Mouse (Mus musculus) erythroid progenitor cell, adult 5-6 weeks (primary cell): ENCODE data around the gene Bend3. TPM values are rescaled to one million over a fixed set of nuclear protein-coding genes. Genes with fewer than 3 reads are reported as not detected.

Source experiments
- ATAC-seq: replicated peaks from 2 replicates; pipeline ENCODE4 v1.8.0; 2016; ENCODE audit warnings: moderate number of reproducible peaks, mild to moderate bottlenecking, moderate TSS enrichment, inconsistent platforms; ENCODE audit not compliant: poor library complexity, low FRiP score, severe bottlenecking
- total RNA-seq, 2 experiments: library from RNA; stranded (forward) in 1 of 2; stranded (reverse) in 1 of 2; fragments of 150-400 nt in 1 of 2; fragments of 186-747, 209-891 nt in 1 of 2; gene quantifications; 2 replicates each; pipeline versions ENCODE4 v1.2.3 to v1.2.4; 2015 to 2017; ENCODE audit warnings: low replicate concordance in 2 of 2

The Bend3 gene
- total RNA-seq (2015; ENCODE audit: low replicate concordance) (0.42 and 5.4 TPM in 2 replicates), total RNA-seq (2017; ENCODE audit: low replicate concordance) (0.13 and 2.6 TPM in 2 replicates)

DNA sequence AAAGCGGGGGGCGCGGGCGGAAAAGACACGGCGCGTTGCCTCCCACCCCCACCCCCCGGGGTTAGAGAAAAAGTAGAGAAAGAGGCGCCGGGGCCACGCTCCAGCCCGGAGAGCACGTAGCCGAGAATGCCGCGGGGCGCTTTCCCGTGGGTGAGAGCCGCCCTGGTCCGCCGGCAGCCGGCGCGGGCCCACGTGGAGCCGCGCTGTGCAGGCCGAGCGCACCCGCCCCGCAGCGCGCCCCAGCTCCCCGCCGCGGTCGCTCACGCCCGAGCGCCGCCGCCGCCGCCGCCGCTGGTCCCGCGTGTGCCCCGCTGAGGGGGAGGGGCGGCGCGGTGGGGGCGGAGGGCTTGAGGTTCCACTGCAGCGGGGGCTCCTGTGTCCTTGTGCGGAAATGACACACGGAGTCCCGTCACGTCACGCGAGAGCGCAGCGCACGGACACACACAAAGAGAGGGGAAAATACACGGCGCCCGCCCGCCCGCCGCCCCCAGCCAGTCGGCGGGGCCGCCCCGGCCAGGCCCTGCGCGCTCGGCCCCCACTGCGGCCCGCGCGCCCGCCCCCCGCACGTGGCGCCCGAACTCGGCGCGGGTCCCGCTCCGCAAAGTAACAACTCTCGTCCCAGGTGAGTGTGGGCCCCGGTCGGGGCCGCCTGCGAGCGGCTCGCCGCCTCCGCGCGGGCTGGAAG lies at the start of gene Bend3:
Gene Bend3 (plus strand): TSS at position 81 of the 685 bp plus-strand sequence.
- ATAC-seq: no peak

DNA sequence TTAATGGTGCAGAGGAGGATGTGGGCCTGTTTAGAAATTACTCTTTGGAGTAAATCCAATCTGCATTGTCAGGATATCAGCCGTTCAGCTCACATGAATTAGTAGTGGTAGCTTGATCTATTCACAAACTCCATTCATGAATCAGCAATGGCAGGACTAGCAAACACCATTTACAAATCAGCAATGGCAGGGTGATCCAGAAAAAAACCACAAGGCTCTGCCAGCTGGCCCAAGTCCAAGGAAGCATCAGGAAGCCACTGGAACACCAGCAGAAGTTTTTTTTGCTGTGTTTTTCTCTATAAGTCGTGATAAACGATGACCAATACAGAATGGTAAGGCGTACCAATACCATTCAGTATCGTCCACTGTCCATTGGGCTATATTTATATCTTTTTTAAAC lies 48.0 kb upstream of the Bend3 start:
- ATAC-seq: no peak

DNA sequence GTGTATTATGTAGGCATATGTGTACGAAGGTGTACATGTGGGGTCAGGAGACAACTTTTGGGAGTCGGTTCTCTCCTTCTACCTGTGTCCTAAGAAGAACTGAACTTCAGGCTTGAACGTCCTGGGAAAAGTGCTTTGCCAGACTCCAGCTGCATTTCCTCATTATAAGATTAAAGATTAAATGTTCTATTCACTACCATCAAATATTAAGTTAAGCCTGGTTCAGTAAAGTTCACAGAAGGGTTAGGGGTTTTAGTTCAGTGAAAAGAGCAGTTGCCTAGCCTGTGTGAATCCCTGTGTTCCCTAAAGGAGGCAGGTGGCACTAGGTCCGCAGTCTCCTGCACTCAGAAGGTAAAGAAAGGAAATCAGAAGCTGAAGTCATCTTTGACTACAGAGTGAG lies 44.3 kb upstream of the Bend3 start:
- ATAC-seq: no peak

DNA sequence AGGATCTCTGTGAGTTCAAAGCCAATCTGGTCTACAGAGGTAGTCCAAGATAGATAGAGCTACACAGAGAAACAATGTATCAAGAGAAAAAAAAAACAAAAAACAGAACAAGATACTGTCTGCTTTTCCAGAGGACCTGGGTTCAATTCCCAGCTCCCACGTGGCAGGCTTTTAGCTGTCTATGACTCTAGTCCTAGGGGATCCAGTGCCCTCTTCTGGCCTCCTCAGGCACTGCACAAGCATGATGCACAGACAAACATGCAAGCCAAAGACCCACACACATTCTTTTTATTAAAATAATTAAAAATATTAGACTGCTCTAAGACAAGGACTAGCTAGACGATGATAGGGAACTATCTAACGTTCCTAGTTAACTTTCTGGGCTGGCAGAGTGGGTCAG lies 42.9 kb upstream of the Bend3 start:
- ATAC-seq: no peak

DNA sequence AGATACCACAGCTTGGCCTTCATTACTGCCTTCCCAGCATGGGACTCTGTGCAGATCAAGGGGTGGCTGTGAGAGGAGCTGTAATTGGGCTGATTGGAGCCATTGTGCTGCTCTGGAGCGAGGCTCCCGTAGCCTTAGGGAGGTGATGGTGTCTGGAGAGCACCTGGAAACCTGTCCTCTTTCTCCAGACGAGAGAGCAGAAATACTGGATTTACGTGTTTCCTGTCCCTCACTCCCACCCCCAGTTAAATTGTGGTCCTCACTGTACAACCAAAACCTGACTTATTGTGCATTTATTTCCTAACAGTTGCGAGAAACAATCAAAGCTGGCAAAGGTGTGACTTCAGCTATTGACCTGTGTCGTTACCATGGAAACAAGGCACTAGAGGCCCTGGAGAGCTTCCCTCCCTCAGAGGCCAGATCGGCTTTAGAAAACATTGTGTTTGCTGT lies 39.1 kb upstream of the Bend3 start:
- no peak for ATAC-seq

DNA sequence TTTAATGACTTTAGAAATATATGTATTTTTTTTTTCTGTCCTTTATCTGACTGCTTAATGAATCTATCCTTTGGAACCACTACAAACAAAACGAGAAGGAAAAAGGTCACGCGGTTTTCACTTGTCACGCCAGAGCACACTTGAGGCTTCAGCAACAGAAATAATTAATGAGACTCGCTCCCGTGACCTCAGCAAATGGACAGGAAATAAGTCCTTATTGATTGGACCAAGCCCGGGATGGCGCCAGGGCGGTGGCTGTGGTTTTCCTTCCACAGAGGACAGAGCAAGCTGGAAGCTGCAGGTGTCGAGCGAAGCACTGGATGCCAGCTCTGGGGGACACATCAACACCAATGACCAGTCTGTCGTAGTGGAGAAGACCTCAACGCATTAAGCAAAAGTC lies 38.6 kb upstream of the Bend3 start:
- ATAC-seq: no peak

DNA sequence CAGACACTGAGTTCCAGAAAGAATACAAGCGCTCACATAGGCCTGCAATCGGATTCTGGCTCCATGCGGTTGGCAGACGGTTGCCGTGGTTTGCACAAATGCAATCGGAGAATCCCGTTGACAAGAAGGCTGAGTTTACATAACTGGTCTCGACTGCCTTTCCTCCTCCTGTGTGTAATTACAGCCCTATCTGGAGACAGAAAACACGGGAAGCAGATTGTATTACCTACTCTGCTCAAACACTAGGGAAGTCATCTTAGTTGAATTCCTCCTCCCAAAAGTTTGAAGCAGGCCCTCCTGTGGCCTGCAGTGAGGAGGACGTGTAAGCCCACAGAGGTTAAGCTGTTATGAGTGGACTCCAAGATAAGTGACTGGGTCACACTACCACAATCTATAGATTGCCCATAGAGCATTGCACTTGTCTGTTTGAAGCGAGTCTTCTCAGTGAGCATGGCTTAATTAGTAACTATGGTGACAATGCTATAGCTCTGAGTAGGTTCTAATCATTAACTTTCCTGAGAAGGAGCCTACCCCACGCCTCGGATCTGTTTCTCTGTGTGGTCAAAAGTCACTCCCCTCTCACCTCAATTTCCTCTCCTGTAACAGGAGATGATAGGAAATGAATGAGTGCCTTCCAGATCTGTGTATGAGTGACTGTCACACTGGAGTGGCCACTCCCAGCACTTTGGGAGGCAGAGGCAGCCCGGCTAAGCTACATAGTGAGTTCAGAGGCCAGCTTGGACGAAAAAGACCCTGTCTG lies 37.5 kb upstream of the Bend3 start:
- no peak for ATAC-seq

DNA sequence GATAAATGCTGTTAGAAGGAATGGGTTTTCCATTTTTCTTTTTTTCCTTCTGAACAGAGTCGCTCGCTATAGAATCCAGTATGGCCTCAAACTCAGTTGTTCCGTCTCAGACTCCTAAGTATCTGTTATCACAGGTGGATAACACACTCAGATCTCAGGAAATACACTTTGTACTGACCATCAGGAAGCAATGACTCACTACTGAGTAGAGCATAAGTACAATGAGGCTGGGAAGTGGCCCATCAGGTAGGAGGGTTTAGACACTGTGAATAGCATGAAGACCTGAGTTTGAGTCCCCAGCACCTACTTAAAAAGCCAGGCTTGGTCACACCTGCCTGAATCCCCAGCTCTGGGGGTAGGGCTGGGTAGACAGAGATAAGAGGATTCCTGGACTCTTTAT lies 30.0 kb upstream of the Bend3 start:
- no peak for ATAC-seq

DNA sequence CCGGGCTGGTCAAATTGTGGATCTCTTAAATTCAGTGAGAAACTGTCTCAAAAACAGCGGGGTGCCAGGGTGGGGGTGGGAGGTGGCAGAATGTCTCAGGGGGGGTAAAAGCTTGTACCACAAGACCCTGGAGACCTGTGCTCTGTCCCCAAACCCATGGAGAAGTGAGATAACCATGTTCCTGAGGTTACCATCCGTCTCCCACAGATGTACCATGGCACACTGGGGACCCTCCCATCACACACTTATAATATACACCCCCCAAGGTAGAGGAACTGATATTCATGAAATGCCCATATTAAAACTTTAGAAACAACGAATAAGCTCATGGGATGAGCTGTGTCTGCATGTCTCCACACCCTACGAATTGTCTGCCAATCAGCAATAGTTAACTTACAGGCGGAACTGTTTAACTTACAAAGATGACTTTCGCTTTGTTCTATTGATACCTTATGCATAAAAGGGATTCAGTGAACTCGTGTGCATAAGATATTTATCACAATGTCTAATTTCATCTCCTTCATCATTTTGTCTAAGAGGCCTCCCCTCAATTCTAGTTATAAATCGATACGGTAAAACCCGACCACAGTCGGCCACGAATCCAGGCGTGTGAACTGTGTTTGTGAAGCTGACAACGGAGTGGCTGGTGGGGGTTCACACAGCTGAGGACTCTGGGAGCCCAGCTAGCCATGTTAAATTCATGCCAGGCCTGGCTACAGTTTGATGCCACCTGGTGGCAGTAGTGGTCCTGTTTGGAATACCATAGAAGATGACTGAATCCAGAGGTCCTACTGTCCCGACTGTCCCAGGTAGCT lies 26.6 kb upstream of the Bend3 start:
- peak; percentile 34; the same call in 1 of the 2 replicates for ATAC-seq

DNA sequence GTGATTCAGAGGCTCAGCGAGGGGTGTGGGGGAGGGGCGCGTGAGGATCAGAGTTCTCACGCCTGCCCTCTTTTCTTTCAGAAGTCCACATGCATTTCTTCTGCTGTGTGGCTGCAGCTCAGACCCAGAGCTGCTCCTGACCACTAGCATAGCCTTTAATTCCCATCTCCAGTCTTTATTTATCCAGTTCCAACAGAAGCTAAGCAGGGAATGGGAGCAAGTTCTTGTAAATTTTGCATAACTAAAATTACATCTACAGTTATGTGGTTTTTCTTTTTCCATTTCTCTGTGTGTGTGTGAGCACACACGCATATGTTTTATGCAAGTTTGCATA lies 26.0 kb upstream of the Bend3 start:
- ATAC-seq: no peak

DNA sequence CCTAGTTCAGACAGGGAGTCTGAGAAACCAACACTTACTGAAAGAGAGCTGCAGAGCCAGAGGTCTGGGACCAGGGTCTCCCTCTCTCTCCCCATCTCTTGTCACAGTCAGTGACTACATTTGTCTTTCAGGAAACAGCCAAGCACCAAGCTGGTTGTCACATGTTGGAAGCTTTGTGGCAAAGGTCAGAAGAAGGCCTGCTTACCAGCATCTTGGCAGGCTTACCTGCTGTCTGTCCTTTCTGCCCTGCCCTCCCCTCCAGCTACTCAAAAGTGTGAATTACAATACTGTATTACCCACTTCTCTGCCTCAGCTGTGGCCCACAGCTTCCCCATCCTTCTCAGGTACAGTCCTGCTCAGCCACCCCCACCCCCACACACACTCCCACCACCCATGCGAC lies 24.4 kb upstream of the Bend3 start:
- ATAC-seq: no peak

DNA sequence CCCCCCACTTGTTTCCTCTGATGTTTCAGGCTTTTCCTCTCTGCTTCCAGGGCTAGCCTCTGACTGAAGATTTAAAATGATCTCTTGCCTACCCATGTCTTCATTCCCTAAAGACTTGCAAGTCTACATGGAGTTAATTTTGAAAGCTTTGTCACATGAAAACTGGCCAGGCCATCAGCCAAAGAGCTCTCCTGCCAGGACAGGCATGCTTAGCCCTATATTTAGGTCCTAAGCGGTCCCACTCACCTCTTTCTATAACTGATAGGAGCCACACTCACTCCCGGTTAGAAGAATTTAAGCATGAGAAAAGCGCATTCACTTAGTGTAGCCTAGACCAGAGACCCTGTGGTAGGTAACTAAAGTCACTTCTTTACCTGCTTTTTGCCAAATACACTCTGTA lies 24.0 kb upstream of the Bend3 start:
- ATAC-seq: no peak

DNA sequence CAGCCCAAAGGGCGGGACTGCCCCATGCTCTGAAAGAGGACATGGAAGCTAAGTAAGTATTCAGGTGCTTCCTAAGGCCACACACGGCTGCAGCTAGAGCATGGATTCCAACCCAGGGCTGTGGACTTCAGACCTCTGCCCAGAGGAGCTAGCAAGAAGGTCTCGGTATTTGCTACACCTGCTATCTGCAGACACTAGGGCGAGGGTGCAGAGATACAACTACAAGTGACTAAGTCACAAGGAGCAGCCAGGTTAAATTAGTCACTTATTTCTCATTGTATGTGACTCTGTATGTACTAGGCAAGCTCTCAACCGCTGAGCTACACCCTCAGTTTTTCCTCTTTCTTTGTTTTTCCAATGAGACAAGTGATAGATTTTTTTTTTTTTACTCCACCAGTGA lies 15.8 kb upstream of the Bend3 start:
- ATAC-seq: no peak

DNA sequence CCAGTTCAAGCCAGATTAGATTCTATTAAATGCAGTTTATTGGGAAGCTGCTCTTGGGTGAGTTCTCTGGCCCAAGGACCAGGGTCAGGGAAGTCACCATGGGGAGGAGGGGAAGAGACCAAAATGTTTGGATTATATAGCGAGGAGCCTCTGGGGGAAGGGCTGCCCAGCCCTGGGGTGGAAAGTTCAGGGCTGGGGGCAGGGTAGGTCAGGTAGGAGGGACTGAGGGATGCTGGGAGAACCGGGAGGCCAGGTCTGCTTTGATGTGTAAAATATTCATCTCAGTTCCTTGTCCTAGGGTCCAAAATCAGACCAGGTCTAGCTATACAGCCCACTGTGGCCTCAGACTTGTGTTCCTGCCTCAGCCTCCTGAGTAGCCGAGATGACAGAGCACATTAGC lies 15.4 kb upstream of the Bend3 start:
- no peak for ATAC-seq

DNA sequence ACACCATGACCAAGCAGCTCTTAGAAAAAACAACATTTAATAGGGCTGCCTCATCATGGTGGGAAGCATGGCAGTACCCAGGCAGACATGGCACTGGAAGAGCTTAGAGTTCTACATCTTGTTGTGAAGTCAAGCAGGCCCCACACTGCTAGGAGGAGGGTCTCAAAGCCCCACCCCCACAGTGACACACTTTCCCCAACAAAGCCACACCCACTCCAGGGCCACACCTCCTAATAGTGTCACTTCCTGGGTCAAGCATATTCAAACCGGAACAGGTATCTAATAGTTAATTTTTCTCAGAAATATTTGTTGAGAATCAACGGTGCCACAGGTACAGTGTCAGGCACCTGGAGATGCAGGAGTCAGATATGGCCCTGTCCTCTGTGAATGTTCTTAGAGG lies 12.4 kb upstream of the Bend3 start:
- ATAC-seq: no peak

DNA sequence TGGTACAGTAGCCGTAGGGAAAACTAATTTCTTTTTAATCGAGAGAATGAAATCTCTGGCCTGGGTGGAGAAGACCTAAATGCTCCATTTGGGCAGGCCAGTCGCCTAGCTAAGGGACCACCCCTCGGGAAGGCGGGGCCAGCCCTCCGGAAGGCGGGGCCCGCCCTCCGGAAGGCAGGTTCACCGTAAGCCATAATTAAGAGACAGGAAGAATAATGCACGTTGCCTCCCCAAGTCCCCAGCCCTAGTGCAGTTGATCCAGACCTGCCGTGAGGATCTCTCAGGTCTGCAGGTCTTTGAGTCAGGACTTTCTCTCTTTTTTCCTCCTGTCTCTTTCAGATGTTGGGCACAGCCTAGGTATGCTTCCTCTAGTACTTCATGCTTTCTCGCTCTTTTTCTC lies 11.0 kb upstream of the Bend3 start:
- 0 out of 2 replicates have a peak, but pooled peaks have one; percentile 55 for ATAC-seq

DNA sequence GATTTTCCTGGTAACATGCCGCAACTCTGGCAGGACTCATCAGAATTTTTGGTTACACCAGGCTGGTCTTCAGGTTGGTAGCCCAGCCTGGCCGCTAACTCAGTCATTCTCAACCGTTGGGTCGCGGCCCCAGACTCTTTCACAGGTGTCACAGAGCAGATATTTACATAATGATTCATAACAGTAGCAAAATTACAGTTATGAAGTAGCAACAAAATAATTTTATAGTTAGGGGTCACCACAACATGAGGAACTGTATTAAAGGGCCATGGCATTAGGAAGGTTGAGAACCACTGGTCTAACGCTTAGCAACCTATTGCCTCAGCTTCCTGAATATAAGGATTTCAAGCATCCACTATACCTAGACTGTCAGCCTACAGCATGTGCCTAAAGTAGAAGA lies 10.3 kb upstream of the Bend3 start:
- ATAC-seq: no peak

DNA sequence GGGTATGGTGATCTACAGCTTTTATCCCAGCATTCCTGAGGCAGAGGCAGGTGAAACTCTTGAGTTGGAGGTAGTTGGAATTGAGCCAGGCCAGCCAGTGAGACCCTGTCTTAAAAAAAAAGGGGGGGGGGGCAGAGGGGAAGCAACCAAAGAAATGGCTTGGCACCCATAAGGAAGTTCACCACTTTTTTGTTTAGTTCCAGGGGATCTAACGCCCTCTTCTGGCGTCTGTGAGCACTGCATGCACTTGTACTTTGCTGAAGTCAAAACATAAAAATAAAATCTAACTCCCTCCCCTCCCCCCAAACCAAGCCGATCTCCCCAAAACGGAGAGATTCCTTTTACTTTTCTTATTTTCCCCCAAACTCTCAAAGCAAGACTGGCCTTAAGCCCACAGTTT lies 3.3 kb upstream of the Bend3 start:
- ATAC-seq: no peak

DNA sequence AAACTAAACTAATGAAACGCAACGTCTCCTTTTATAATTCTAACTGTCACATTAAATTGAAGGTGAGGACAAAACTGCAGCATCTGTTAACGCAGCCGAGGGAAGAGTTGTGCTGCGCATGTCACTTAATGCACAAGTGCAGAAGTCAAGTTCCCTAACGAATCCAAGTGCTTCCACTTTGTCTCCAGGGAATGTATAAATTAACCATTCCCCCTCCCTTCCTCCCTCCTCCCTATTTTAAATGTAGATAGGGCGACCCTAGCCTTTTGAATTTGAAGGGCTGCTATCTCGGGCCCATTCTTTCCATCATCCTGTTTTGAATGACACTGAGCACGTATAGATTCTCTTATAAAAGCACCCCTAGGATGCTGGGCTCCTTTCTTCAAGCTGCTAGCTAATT lies 1.2 kb upstream of the Bend3 start:
- ATAC-seq: no peak

DNA sequence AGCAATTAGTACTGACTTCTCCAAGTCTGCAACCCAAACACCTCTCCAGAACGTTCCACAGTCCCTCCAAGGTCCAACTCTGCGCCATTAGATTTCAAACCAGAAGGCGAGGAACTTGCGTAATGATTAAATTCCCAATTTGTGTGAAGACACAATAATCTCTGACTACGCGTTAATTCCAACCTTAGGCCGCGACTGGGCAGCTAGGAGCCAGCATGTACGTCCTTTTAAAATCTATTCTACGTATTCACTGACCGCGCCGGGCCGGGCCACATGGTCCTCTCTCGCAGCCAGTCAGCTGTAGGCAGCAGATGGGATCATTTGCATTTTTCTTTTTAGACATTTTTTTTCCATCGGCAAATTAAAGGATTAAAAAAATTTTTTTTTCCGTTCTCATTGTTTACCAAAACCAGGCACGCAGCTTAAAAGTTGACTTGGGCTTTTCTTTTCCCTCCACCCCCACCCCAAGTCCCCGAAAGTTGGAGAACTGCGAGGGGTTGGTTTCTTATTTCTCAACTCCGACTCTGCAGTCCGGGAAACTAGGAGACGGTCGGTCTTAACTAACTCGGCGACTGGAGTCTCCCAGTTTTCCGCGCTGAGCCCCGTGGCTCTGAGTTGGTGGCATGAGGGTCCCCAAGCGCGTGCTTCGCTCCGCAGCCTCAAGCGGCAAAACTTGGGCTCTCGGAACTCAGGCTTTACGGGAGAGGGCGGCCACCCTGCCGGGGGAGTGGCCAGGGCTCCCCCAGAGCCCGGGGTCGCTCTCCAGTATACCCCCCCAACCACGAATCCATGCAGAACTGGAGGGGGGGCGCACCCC lies 558 bp upstream of the Bend3 start:
- ATAC-seq: no peak
